Mouse (Mus musculus): Measurements from ENCODE around the gene Peli1.

The Peli1 gene

GRCm38 (mm10) chr11:21091067-21091427, at the start of gene Peli1:
Gene Peli1, plus strand, starts transcription at chr11:21091291.
- peak; percentile 86 for DNase-seq (ENCODE audit: low read depth, low spot score)

- no peak for DNase-seq (ENCODE audit: low read depth, low spot score)
Measured at GRCm38 (mm10) chr11:21042590-21042989, 48.5 kb upstream of the Peli1 start.

- DNase-seq (ENCODE audit: low read depth, low spot score): no peak
Measured at GRCm38 (mm10) chr11:21046188-21046587, 44.9 kb upstream of the Peli1 start.

- no peak for DNase-seq (ENCODE audit: low read depth, low spot score)
Measured at GRCm38 (mm10) chr11:21047921-21048320, 43.2 kb upstream of the Peli1 start.

- no peak for DNase-seq (ENCODE audit: low read depth, low spot score)
Measured at GRCm38 (mm10) chr11:21051716-21052115, 39.4 kb upstream of the Peli1 start.

- no peak for DNase-seq (ENCODE audit: low read depth, low spot score)
Measured at GRCm38 (mm10) chr11:21054587-21054986, 36.5 kb upstream of the Peli1 start.

- DNase-seq (ENCODE audit: low read depth, low spot score): no peak
Measured at GRCm38 (mm10) chr11:21056109-21056850, 34.8 kb upstream of the Peli1 start.

- no peak for DNase-seq (ENCODE audit: low read depth, low spot score)
Measured at GRCm38 (mm10) chr11:21057511-21058414, 33.3 kb upstream of the Peli1 start.

- DNase-seq (ENCODE audit: low read depth, low spot score): no peak
Measured at GRCm38 (mm10) chr11:21058415-21058781, 32.7 kb upstream of the Peli1 start.

- peak; percentile 62 for DNase-seq (ENCODE audit: low read depth, low spot score)
Measured at GRCm38 (mm10) chr11:21060386-21061074, 30.6 kb upstream of the Peli1 start.

GRCm38 (mm10) chr11:21061075-21061403, 30.1 kb upstream of the Peli1 start:
- no peak for DNase-seq (ENCODE audit: low read depth, low spot score)

GRCm38 (mm10) chr11:21061431-21061830, 29.7 kb upstream of the Peli1 start:
- no peak for DNase-seq (ENCODE audit: low read depth, low spot score)

GRCm38 (mm10) chr11:21062071-21062470, 29.0 kb upstream of the Peli1 start:
- DNase-seq (ENCODE audit: low read depth, low spot score): no peak

GRCm38 (mm10) chr11:21063271-21063670, 27.8 kb upstream of the Peli1 start:
- DNase-seq (ENCODE audit: low read depth, low spot score): no peak

GRCm38 (mm10) chr11:21079400-21079799, 11.7 kb upstream of the Peli1 start:
- no peak for DNase-seq (ENCODE audit: low read depth, low spot score)

GRCm38 (mm10) chr11:21079851-21080362, 11.2 kb upstream of the Peli1 start:
- DNase-seq (ENCODE audit: low read depth, low spot score): no peak

GRCm38 (mm10) chr11:21081169-21081568, 9.9 kb upstream of the Peli1 start:
- no peak for DNase-seq (ENCODE audit: low read depth, low spot score)

GRCm38 (mm10) chr11:21082711-21083110, 8.4 kb upstream of the Peli1 start:
- no peak for DNase-seq (ENCODE audit: low read depth, low spot score)

GRCm38 (mm10) chr11:21088356-21088755, 2.7 kb upstream of the Peli1 start:
- no peak for DNase-seq (ENCODE audit: low read depth, low spot score)

- no peak for DNase-seq (ENCODE audit: low read depth, low spot score)
Measured at GRCm38 (mm10) chr11:21089571-21089970, 1.5 kb upstream of the Peli1 start.

GRCm38 (mm10) chr11:21091428-21092405, 626 bp downstream of the Peli1 start:
- no peak for DNase-seq (ENCODE audit: low read depth, low spot score)

Measured in retina, adult 2 months (tissue).